Comparison of ENCODE assay signal across 34 mouse cellular contexts in genomic region chr11:79258738-79259137, GRCm38 (mm10). TPM values are rescaled to one million over a fixed set of nuclear protein-coding genes. Genes with fewer than 3 reads are reported as not detected.
DNase-seq lines count a peak whose midpoint lies in the region; ATAC-seq and TF ChIP-seq lines count a peak whose summit lies in the region.
"Had no signal": no experiment of that assay in that cellular context is flagged by ENCODE, and none has a peak within 500 bp of the region (broad histone marks: within the 10 kb centered on the region; RNA-seq: fewer than 3 reads in every experiment).

No protein-coding gene starts in this region.

- no peak overlapping the region for H3K9ac ChIP-seq in midbrain, embryonic 16.5 days (ENCODE audit: low read depth, low read length)
- H3K9ac ChIP-seq: embryonic facial prominence, embryonic 13.5 days; forebrain, embryonic 12.5 days; forebrain, embryonic 15.5 days; heart, embryonic 12.5 days; heart, embryonic 15.5 days; hindbrain, embryonic 14.5 days had no signal

- peak overlapping the region; percentile 84 for H3K27ac ChIP-seq in gastrocnemius, adult 2 months
- H3K27ac ChIP-seq in midbrain, embryonic 16.5 days (ENCODE audit: low read length): no peak overlapping the region
- H3K27ac ChIP-seq: embryonic facial prominence, embryonic 10.5 days; embryonic facial prominence, embryonic 13.5 days; forebrain, embryonic 12.5 days; forebrain, embryonic 15.5 days; heart, embryonic 15.5 days; hindbrain, embryonic 14.5 days; hindbrain, postnatal 0 days had no signal

- 83% methylated on average over 6 of the region's 6 CpGs for WGBS in midbrain, embryonic 16.5 days

- peak; percentile 84 for DNase-seq in gastrocnemius, adult 2 months
- DNase-seq in gastrocnemius, adult 8-10 months (ENCODE audit: low spot score in 2 of 2): peak; percentile 42 to 48
- peak; percentile 52 for DNase-seq in gastrocnemius, postnatal 25 days
- DNase-seq in layer of hippocampus, postnatal 36 days: no peak
- no peak for DNase-seq in frontal cortex, postnatal 14 days (ENCODE audit: low spot score in 2 of 2)
- DNase-seq: adrenal gland, adult 8-10 months; adrenal gland, postnatal 25 days; cerebellum, adult 11-12 months; cerebellum, adult 8-10 months; cerebellum, postnatal 10 days; cerebellum, postnatal 36 days; embryo, embryonic 11 days; heart, adult 18-20 months; heart, postnatal 10 days; heart, postnatal 4 days had no signal

- peak overlapping the region; percentile 49 for H3K4me3 ChIP-seq in gastrocnemius, adult 2 months
- H3K4me3 ChIP-seq in midbrain, embryonic 16.5 days (ENCODE audit: low read depth, low read length): no peak overlapping the region
- H3K4me3 ChIP-seq: embryonic facial prominence, embryonic 10.5 days; embryonic facial prominence, embryonic 13.5 days; erythroblast, embryonic 14.5 days; forebrain, embryonic 12.5 days; forebrain, embryonic 15.5 days; heart, embryonic 12.5 days; heart, embryonic 15.5 days had no signal

- H3K4me1 ChIP-seq in midbrain, embryonic 16.5 days (ENCODE audit: control insufficient read depth, insufficient read depth, low read length): 0 out of 2 replicates have a peak, but pooled peaks cover 2% of the 10 kb centered on the region
- H3K4me1 ChIP-seq: forebrain, embryonic 12.5 days had no signal

- no peak for ATAC-seq in midbrain, embryonic 16.5 days
- ATAC-seq: CD4-positive, CD25-positive, alpha-beta regulatory T cell, adult 4 months; forebrain, embryonic 15.5 days; hindbrain, postnatal 0 days; inflammation-experienced regulatory T-cells, adult 6 months; intestine, embryonic 16.5 days had no signal

- H3K27me3 ChIP-seq in midbrain, embryonic 16.5 days (ENCODE audit: control insufficient read depth, insufficient read depth, low read depth, low read length): no peaks in the 10 kb centered on the region
- H3K27me3 ChIP-seq: embryonic facial prominence, embryonic 13.5 days; forebrain, embryonic 15.5 days; heart, embryonic 12.5 days; heart, embryonic 15.5 days had no signal

- no peaks in the 10 kb centered on the region for H3K36me3 ChIP-seq in midbrain, embryonic 16.5 days (ENCODE audit: control insufficient read depth, insufficient read depth, low read length)
- H3K36me3 ChIP-seq: embryonic facial prominence, embryonic 13.5 days; forebrain, embryonic 12.5 days; forebrain, embryonic 15.5 days; heart, embryonic 12.5 days; heart, embryonic 15.5 days had no signal

- intact Hi-C loops in gastrocnemius, adult 2 months (cut with DNase I): no loop called here

- no peaks in the 10 kb centered on the region for H3K9me3 ChIP-seq in midbrain, embryonic 16.5 days (replicated peaks; ENCODE audit: control insufficient read depth, low read length, poor library complexity, severe bottlenecking)
- H3K9me3 ChIP-seq: embryonic facial prominence, embryonic 10.5 days; embryonic facial prominence, embryonic 13.5 days; forebrain, embryonic 12.5 days; forebrain, embryonic 15.5 days; heart, embryonic 15.5 days had no signal

- H3K4me2 ChIP-seq in midbrain, embryonic 16.5 days (ENCODE audit: low read length): no peak overlapping the region
- H3K4me2 ChIP-seq: embryonic facial prominence, embryonic 13.5 days; forebrain, embryonic 12.5 days; forebrain, embryonic 15.5 days; heart, embryonic 12.5 days; heart, embryonic 15.5 days; hindbrain, embryonic 14.5 days had no signal

- peak; percentile 19; the same call in 1 of the 2 replicates for TF ChIP-seq CTCF in gastrocnemius, adult 2 months (IDR thresholded peaks at IDR 0.05)

RNA-seq across cellular contexts. Expression of gene Wsb1, which starts 4.3 kb away (rescaled TPM):
- 10 to 100 TPM in 1 of 2 experiments, 1 to 10 TPM in 1; 7.2 to 14.3 TPM for total RNA-seq in gastrocnemius, adult 2 months (2021)
- total RNA-seq in gastrocnemius, adult 8-10 months (2022): 1 to 10 TPM; 1.9 to 6.9 (median 6.0) TPM
- total RNA-seq in gastrocnemius, postnatal 25 days (2021): 10 to 100 TPM in 1 of 2 experiments, 1 to 10 TPM in 1; 7.5 to 14.0 TPM
- 10 to 100 TPM; 77.1 to 81.3 TPM for total RNA-seq in layer of hippocampus, postnatal 36 days (2021)
- polyA plus RNA-seq in midbrain, embryonic 16.5 days (2015; fragmentation: Nextera tagmentation; extraction: Ambion mirVana): 499 and 559 TPM in 2 replicates

RNA-seq across cellular contexts. Expression of gene Gm9964, which starts 38.0 kb away (rescaled TPM):
- not detected for total RNA-seq in gastrocnemius, adult 2 months (2021)
- under 1 TPM in 1 of 4 experiments, not detected in 3; 0.46 TPM for total RNA-seq in gastrocnemius, adult 8-10 months (2022)
- total RNA-seq in gastrocnemius, postnatal 25 days (2021): not detected
- total RNA-seq in layer of hippocampus, postnatal 36 days (2021): under 1 TPM in 1 of 2 experiments, not detected in 1; 0.50 TPM
- not detected in 2 replicates for polyA plus RNA-seq in midbrain, embryonic 16.5 days (2015; fragmentation: Nextera tagmentation; extraction: Ambion mirVana)
- total RNA-seq: adrenal gland, adult 8-10 months; adrenal gland, postnatal 25 days; gastrocnemius, postnatal 36 days; heart, adult 18-20 months; heart, postnatal 4 days; hindbrain, postnatal 0 days; MEL had no signal
- polyA plus RNA-seq: brain, embryonic 14.5 days; C2C12; CD4-positive, CD25-positive, alpha-beta regulatory T cell, adult 4 months; cortical plate, adult 2 months; embryonic facial prominence, embryonic 10.5 days; embryonic facial prominence, embryonic 13.5 days; erythroblast, embryonic 14.5 days; forebrain, embryonic 12.5 days; forebrain, embryonic 15.5 days; heart, embryonic 12.5 days; heart, embryonic 15.5 days; hindbrain, embryonic 11.5 days; hindbrain, embryonic 14.5 days; hindbrain, postnatal 0 days; inflammation-experienced regulatory T-cells, adult 6 months; intestine, embryonic 16.5 days had no signal

Comparison
In these comparisons a context has a peak if more than half of its experiments do, and no peak if none do; other contexts are left out.
1. DNase-seq: peak in gastrocnemius, adult 2 months (single experiment), gastrocnemius, adult 8-10 months (2 of 2) and gastrocnemius, postnatal 25 days (single experiment); none in layer of hippocampus, postnatal 36 days (0 of 2) and frontal cortex, postnatal 14 days (0 of 2).
2. RNA of gene Wsb1, which starts 4.3 kb away (total RNA-seq): 77.1 to 81.3 TPM in layer of hippocampus, postnatal 36 days; 7.2 to 14.3 TPM in gastrocnemius, adult 2 months, 7.5 to 14.0 TPM in gastrocnemius, postnatal 25 days and 1.9 to 6.9 TPM in gastrocnemius, adult 8-10 months; every median in the first group is over 4 times any median in the second.